Mouse (Mus musculus): ENCODE results near the gene Rapgef4.

Gene Rapgef4

DNA sequence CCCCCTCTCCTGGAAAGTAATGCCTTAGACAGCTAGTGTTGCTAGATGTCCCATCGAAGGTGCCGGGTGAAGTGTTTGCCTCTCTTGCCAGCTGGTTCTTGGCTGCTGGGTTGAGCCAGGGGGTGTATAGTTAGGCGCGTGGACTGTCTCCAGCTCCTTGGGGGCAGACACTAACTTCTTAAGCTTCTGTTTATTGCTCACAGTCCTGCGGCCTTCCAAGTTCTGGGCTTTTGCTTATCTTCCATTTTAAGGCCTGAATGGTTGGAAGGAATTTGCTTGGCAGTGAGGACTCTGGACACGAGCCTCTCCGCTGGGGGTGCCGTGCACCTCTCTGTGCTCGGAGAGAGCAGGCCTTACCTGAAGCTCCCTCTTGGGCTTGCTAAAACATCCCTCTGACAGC, 249.5 kb downstream of the Rapgef4 start:
- DNase-seq (ENCODE audit: low spot score in 2 of 2): no peak

DNA sequence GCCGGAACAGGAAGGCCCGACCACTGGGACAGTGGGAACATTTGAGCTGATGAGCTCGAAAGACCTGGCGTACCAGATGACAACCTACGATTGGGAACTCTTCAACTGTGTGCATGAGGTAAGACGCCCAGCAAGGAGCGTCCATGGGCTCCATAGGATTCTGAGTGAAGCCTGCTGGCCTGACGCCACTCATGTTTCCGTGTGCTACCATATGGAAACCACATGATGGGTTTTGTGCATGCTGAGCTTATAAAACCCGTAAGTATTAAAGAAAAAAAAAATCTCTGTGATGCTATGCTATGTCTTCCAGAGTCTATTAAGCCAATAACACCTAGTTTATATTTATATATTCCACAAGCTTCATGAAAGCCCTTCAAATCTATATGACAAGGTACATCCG, 253.0 kb downstream of the Rapgef4 start:
- no peak for DNase-seq (ENCODE audit: low spot score in 2 of 2)

DNA sequence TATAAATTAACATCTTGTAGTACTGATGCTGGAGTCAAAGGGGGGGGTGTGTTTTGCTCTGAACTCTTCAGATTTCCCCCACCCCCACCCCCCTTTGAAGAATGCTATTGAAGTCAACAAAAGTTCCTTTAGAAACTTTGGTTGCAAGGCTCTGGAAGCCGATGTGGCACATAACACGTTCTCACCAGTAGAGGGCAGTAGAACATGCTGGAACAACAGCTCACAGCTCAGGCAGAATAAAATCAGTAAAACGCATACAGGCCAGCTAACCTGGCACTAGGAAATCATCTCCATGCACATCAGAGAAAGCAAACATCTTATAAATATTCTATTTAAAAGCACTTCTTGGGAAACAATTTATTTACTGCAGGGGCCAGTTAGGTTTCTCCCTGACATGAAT, 253.9 kb downstream of the Rapgef4 start:
- peak; percentile 56 to 60 for DNase-seq (ENCODE audit: low spot score in 2 of 2)

DNA sequence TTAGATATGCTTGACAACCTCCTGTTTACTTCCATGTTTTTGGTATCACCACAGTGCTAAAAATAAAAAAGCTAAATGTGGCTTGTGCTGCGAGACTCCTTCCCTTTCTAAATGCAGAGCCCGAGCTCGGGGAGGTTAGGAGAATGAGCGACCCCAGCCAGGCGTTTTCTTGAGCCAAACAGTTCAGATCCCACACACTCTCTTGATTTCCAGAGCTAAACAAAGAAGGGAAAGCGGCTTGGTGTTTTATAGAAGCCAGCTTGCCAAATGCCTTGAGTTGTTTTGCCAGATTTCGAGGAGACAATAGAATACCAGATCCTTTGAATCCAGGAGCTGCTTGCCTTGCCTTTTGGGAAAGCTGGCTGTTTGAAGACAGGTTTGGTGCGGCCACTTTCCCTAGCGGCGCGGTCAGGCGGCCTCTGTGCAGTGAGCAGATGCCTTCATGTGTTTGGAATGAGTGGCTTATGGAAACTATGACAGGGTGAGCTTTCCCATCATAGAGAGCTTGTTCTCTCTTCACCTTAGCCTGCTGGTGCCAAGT, 254.4 kb downstream of the Rapgef4 start:
- no peak for DNase-seq (ENCODE audit: low spot score in 2 of 2)

DNA sequence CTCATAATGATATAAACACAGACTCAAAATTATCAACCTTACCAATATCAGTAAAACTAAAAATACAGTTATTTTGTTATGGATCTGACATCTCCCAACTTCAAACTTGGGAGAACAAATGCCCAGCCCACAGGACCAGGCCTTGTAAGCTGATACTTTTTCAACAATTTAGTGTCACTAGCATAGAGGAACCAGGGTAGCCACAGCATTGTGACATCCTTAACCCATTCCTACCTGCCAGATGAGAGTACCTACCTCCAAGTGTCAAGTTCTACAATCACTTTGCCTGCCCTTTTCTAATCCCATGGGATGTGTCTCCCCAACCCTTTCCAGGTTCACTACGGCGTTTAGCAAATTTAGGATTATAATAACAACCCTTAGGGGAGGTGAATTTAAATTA, 257.4 kb downstream of the Rapgef4 start:
- no peak for DNase-seq (ENCODE audit: low spot score in 2 of 2)

DNA sequence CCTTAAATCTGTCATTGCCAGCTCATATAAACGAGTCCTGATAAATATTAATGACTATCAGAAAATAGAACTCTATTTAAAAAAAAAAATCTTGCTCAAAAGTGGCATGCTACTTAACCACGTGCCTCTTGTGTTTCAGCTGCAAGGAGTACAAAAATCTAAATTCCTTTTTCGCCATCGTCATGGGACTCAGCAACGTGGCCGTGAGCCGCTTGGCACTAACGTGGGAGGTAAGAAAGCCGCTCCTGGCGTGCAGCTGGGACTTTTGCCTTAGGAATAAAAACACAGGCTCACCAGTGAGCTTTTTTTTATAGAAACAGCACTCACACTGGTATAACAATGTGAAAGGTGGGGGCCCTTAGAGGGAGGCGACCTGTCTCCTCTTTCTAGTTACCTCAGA, 257.9 kb downstream of the Rapgef4 start:
- no peak for DNase-seq (ENCODE audit: low spot score in 2 of 2)

DNA sequence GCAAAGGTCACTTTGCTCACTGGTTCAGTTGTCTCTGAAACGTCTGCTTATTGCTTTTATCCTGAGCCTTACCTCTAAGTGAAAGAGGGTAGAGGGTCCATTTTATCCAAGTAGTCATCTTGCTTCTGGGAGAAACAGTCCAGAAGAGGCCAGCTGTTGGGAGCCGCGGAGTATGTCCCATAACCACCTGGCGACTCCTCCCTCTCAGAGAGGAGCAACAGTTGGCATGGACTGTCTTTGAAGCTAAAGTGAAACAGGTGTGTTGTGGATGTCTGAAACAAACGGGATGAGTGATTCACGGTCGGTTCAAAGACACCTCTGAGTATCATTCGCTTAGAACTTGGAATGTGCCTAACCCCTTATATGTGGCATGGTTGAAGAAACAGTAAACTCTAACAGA, 258.4 kb downstream of the Rapgef4 start:
- DNase-seq (ENCODE audit: low spot score in 2 of 2): no peak

DNA sequence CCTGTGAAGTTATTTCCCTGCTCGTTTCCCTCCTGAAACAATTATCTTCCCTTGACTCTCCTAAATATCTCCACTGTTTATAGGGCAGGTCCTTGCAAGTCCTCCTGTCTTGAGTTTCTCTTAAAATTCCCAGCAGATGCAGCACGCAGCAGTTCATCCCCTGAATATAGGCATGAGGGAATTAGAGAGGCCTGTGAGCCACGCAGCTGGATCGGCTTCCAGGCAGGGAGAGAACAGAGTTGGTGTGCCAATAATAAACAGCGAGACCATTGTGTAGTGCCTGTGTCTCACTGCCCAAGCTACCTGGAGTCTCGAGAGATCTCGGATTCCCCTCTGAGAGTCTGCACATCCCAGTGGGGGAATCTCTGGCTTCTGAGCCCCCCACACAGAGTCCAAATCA, 259.0 kb downstream of the Rapgef4 start:
- DNase-seq (ENCODE audit: low spot score in 2 of 2): no peak

DNA sequence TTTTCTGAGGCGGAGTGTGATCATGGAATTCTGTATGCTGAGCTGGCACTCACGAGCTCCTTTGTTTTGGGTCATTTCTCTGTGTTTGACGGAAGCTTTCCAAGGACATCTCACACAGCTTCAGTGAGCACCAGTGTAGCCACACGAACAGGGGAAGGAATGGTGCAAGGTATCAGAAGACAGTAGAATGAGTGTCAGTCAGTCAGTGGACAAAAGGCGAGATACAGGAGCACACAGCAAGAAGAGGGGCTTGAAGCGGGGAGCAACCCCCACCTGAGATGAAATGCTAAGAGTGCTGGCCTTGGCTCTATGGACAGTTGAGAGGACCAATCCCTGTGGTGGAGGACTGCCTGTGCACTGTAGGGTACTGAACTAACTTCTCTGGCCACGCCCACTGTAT, 259.7 kb downstream of the Rapgef4 start:
- no peak for DNase-seq (ENCODE audit: low spot score in 2 of 2)

DNA sequence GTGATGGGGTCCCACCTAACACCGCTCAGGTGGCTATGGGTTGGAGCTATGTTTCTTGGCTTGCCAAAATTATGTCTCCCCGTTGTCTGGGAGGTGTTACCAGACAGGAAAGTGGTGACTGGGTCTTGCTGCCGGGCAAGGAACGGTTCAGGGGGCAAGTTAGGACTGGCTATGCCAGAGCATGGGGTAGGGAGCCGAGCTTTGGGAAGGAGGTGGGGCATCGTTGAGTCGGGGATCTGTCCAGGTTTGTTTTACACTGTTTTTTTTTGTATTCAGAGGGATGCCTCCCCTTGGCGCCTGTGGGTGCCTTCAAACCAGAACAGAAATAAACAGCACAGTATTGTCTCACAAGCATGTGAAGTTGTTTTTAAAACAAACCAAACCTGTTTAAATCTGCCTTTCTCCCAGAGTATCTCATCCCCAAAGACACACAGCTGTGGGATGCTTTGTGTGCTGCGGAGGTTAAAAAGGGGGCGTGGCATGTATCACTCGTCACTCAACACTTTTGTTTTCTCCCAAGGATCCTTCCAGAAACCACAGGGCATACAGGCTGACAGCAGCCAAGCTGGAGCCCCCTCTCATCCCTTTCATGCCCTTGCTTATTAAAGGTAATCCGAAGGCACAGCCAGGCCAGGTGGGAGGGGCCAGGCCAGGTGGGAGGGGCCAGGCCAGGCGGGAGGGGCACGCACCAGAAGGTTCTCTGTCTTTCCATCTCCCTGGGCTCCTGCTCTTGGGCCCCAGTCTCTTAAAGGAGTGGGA, 260.9 kb downstream of the Rapgef4 start:
- DNase-seq (ENCODE audit: low spot score in 2 of 2): no peak

DNA sequence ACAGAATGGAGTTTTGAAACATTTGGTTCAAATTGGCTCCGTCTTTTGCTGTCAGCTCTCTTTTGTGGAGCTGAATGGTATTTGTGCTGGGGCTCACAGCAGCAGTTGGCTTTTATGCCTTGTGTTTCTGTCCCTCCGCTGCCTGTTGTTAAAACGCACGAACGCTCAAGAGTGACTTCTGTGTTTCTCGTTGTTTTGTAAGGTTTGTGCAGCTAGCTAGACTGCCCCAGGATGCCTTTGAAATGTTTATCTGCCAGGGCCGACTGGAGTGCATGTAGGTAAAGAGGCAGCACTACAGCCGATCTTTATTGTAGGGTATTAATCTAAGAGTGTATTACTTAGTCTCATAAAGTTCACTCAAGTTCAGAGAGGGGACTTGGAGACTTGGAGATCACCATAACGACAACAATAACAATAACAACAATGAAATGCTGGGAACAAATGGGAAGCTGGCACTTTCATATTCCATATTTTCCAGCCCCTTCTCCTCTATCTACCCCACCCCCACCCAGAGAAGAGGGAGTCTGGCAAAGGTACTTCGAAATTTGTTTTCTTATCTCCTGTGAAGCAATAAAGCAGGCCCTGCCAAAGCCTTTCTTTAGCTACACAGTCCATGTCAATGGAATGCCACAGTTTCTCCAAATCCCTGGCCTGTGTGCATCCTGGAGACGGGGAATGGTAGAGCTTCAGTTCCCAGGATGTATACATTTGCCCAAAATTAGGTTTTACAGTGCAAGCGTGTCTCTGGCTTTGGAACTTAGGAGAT, 262.1 kb downstream of the Rapgef4 start:
- DNase-seq (ENCODE audit: low spot score in 2 of 2): no peak

DNA sequence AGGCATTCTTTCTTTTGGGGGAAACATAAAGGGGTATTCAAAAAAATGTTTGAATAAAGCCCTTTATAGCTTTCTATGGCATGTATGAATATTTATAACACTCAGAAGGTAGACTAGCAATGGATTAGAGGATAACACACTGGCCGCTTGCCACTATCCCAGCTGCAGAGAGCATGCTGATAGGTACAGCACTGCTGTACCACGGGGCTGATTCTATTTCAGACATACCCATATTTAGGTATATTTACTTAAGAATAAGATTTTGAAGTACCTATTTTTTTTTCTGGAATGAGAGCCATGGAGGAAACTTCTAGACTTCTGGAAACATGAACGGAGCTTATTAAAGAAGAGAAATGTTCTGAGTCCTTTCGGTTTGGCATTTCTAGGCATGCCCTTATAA, 264.6 kb downstream of the Rapgef4 start:
- no peak for DNase-seq (ENCODE audit: low spot score in 2 of 2)

DNA sequence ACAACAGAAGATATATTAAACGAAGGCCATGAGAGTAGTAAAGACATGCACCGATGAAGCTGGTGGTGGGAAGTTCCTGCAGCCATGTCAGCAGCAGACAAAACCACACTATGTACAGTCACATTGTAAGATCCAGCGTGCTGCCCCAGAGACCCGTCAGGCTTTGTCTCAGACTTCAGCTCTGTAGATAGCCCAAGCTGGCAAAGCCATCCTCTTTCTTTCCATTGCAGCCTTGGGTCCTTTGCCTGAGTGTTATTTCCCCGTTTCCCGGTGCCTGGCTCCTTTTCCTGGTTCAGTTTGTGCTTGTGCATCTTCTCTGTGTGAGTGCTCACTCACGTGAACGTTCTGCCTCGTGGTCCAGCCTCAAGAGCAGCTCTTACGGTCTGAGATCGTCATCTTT, 265.3 kb downstream of the Rapgef4 start:
- DNase-seq (ENCODE audit: low spot score in 2 of 2): no peak

DNA sequence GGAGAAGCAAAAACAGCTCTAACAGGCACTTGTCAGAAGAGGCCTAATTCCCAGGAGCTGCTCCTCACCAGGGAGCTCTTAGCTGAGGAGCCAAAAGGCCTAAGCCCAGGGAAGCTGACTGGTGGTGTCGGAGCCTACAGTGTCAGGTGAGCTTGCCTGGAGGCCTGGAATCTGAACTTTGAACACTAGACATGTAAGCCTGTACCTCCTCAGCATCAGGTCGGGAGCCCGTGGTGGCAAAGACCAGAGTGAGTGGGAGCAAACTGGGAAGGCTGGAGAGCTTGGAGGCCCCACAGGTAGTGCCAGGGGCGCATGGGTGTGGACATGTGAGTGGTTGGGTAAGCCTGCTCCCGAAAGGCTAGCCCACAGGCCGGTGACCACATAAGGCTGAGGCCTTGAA, 266.8 kb downstream of the Rapgef4 start:
- DNase-seq (ENCODE audit: low spot score in 2 of 2): no peak

DNA sequence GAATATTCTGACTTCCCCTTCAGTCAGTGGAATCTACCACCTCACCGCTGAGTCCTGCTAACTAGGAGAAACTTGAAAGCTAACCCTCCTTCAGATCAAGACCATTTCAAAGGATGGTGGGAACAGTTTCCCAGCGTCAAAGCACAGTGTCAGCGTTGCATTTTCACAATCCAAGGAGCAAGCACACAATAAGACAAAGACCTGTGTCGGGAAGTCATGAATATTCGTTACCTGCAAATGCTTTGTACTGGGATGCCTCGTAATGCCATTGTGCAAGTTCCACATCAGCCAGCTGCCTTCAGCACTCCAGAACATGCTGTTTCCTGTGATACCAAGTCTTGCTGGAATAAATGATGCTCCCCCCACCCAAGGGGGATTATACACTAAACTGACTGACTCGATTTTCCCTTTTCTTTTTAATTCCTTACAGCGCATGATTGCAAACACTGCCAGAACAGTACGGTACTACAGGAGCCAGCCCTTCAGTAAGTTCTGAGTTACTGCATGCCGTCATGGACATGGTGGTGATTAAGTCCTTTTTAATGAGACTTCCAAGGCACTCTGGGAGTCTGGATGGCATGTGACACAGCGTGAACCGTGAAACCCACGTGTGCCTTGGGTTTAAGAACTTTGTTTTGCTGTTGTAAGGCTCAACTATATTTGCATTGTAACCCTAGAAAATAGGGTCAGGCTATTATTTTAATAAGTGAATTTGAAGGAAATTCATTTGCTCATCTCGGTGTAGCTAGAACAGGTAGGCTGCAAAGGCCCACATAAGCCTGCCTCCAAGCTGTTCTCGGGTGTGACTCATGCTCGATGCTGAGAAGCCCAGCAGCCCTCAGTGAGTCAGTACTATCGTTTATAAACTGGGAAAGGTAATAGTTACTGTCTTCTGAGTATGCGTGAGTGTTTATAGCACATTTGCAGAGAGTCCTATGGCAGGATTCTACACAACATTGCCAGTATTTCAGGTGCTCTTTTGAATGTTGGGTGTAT, 271.8 kb downstream of the Rapgef4 start:
- DNase-seq (ENCODE audit: low spot score in 2 of 2): no peak

DNA sequence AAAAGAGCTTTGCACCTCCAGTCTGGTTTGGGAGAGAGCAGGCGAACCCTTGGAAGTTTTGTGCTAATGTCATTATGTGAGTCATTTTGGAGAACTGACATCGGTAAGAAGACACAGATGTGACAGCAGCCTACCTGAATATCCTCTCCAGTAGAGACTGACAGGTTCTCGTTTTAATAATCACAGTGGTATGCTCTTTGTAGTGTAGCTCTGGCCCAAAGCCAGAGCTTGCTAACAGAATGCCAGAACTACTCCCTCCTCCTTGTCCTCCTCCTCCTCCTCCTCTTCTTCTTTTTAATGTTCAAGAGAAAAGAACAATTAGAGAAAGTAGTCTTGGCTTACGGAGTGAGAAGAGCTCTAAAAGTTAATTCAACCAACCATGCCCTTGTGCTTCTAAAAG, 272.8 kb downstream of the Rapgef4 start:
- no peak for DNase-seq (ENCODE audit: low spot score in 2 of 2)

DNA sequence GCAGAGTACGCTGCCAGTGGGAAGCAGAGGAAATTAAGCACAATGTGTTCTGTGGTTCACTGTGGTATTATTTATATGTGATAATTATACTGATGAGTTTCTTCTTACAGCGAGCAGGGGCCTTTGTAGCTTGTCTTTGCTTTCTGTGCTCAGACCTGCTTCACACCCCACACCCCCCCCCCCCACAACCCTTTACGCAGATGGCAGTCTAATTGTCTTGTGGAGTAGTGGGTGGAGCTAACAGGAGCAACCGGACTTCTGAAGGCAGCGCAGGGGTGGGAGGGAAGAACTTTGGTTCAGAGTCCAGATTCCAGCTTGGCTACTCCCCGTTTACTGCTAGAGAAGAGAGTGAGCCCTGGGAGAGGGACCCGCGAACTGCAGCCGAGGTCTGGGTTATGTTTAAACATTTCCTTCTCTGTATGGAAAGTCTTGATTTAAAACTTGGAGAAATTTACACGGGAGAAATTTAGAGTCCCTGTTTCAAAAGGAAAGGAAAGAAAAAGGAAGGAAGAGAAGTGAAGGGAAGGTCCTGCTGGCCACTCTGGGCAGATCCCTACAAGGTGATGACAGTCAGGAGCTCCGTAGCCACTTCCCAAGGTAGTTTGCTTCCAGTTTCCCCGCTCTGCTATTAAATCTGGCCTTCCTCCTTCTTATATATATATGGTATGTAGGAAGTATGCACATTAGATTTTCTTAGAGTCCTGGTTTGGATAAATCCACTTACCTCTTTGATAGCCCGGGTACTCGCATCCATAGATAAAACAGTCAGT, 274.0 kb downstream of the Rapgef4 start:
- DNase-seq (ENCODE audit: low spot score in 2 of 2): no peak

DNA sequence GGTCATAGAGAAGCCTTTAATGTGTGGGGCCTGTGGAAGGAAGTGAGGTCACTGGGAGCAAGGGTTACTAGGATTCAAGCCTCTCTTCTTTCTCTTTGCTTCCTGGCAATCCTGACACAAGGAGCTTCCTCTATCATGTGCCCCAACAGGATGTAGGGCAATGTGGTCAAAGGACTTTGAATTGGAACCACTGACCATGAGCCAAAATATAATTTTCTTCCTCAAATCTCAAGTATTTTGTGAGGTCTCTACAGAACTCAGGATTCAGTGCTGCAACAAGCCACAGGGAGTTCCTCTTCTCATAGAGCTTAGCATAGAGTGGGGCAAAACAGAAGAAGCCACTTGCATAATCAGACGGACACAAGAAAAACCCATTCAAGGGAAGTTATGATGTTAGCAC, 279.7 kb downstream of the Rapgef4 start:
- no peak for DNase-seq (ENCODE audit: low spot score in 2 of 2)

DNA sequence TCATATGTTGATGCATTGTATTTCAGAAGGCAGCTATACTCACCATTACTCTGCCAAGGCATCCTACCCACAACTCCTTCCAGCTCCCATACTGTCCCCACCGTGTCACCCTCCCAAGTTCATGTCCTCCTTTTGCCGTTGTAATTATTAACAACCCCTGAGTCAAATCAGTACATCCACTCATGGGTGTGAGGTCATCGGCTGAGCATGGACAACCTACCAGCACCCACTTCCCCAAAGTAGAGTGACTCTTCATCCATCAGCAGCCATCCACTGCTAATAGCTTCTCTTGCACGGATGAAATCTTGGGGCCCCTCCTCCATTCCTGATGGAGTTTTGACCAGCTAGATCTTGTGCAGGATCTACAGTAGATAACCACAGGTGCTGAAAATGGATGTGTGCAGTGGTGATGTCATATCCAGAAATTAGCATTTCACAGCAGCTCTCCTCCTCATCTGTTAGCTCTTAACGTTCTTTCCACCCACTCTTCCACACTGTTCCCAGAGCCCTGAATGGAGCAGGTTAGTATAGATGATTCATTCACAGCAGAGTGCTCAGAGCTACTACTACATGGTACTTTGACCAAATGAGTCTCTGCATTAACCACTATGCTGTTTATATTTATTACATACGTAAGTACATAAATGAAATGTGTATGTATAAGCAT, 281.9 kb downstream of the Rapgef4 start:
- no peak for DNase-seq (ENCODE audit: low spot score in 2 of 2)

DNA sequence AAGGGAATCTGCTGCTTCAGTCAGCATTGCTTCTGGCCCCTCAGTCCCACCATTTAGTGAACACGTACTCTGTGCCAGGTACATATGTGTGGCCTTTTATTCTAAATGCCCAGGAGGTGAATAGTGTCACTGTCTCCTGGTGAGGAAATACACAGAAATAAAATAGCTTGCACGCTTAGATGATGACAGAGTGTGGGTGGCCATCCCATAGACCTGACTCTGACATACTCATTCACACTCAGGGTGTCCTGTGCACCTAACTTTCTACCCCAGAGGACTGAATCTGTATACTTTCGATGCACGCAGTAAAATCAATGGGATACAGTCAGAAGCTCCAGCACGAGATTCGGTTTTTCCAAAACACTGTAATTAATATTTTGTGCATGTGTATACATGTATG, 286.4 kb downstream of the Rapgef4 start:
- no peak for DNase-seq (ENCODE audit: low spot score in 2 of 2)

Measured in urinary bladder, postnatal 36 days (tissue).